Mouse (Mus musculus) stomach, embryonic 14.5 days (tissue): ENCODE results near the gene Gm20388. TPM values are rescaled to one million over a fixed set of nuclear protein-coding genes. Genes with fewer than 3 reads are reported as not detected.

Source experiments
- ATAC-seq: fragments of 200-750 bp; cut with Nextera tagmentation; 2 replicates; pipeline ENCODE4 v1.8.0; 2017; ENCODE audit warnings: low read depth, moderate TSS enrichment; ENCODE audit not compliant: insufficient number of reproducible peaks, insufficient read depth, low FRiP score
- H3K27ac ChIP-seq: fragments of 300-500 bp; sonication (generic); 2 replicates; pipeline ENCODE4 v1.5.1; 2014; ENCODE audit warnings: mild to moderate bottlenecking, low read length, moderate library complexity, mixed read lengths
- H3K27me3 ChIP-seq: fragments of 300-500 bp; sonication (generic); 2 replicates; pipeline ENCODE4 v1.6.1; 2014; ENCODE audit warnings: low read length, control low read depth, mixed read lengths; ENCODE audit not compliant: control insufficient read depth, insufficient read depth
- H3K36me3 ChIP-seq: fragments of 300-500 bp; sonication (generic); 2 replicates; pipeline ENCODE4 v1.6.1; 2014; ENCODE audit warnings: mild to moderate bottlenecking, control low read depth, low read length, moderate library complexity, mixed read lengths; ENCODE audit not compliant: control insufficient read depth, insufficient read depth
- H3K4me1 ChIP-seq: fragments of 300-500 bp; sonication (generic); 2 replicates; pipeline ENCODE4 v1.6.1; 2014; ENCODE audit warnings: low read length, control low read depth, mixed read lengths; ENCODE audit not compliant: control insufficient read depth, insufficient read depth
- H3K4me2 ChIP-seq: fragments of 300-500 bp; sonication (generic); replicated peaks from 2 replicates; pipeline ENCODE4 v1.6.1; 2014; ENCODE audit warnings: low read depth, low read length, control low read depth
- H3K4me3 ChIP-seq: fragments of 300-500 bp; sonication (generic); 2 replicates; pipeline ENCODE4 v1.5.1; 2014; ENCODE audit warnings: low read depth, low read length, control low read depth
- H3K9ac ChIP-seq: fragments of 300-500 bp; sonication (generic); replicated peaks from 2 replicates; pipeline ENCODE4 v1.6.1; 2014; ENCODE audit warnings: low read depth, mild to moderate bottlenecking, control low read depth, low read length, moderate library complexity, mixed read lengths
- H3K9me3 ChIP-seq: fragments of 300-500 bp; sonication (generic); 2 replicates; pipeline ENCODE4 v1.6.1; 2016; ENCODE audit warnings: low read depth, low read length, control low read depth; ENCODE audit not compliant: control insufficient read depth
- WGBS: fragments of 180-500 bp; shearing (Covaris S2); extraction: QIAGEN DNeasy Blood & Tissue Kit; methylation state at CpG from one replicate; pipeline ENCODE4 v1.1.7; 2014; 5-methylcytosine and 5-hydroxymethylcytosine counted together
- polyA plus RNA-seq: library from polyadenylated mRNA; unstranded; fragments of >200 nt; fragmentation: Nextera tagmentation; extraction: Ambion mirVana; gene quantifications from 2 replicates; pipeline ENCODE4 v1.2.1, GENCODE M21; 2014

Gene Gm20388
- polyA plus RNA-seq, 1 experiment from 2014 or later, result 11.4 TPM

- Histone ChIP-seq H3K27me3 (no peaks in the 10 kb centered on the region), H3K4me3 (no peak overlapping the region), H3K36me3 (no peaks in the 10 kb centered on the region), H3K4me2 (no peak overlapping the region), H3K9ac (no peak overlapping the region), H3K27ac (peak overlapping the region; percentile 59; the same call in 1 of the 2 replicates), H3K4me1 (peaks cover 29% of the 10 kb centered on the region), H3K9me3 (no peaks in the 10 kb centered on the region)
- WGBS, result 21% methylated on average over 9 of the region's 9 CpGs
- ATAC-seq, result peak; percentile 77
Measured at GRCm38 (mm10) chr8:120937474-120937873, 1026.8 kb downstream of the Gm20388 start.

DNA sequence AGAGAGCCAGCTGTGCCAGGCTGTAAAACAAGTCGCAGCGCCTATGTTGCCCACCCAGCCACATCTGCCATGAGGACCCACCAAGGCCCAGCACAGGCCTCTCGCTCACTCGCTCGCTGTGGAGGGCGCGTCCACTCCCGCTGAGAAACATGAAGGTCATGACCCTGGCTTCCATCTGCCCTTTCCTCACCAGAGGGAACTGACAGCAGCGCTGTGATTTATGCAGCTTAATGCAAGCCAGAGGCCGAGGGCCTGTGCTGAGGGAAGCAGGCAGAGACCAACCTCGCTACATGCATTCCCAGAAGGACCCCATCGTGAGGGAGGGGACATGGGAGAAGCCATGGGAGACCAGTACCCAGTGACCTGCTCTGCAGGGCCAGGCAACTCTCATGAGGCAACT lies 1029.6 kb downstream of the Gm20388 start:
- H3K4me1 ChIP-seq, result peaks cover 29% of the 10 kb centered on the region
- H3K9me3 ChIP-seq, result no peaks in the 10 kb centered on the region
- H3K9ac ChIP-seq, result no peak overlapping the region
- H3K4me3 ChIP-seq, result no peak overlapping the region
- no peaks in the 10 kb centered on the region for H3K27me3 ChIP-seq
- WGBS, result 25% methylated on average over 12 of the region's 12 CpGs
- no peak for ATAC-seq
- no peak overlapping the region; the same call in 1 of the 2 replicates for H3K27ac ChIP-seq
- no peaks in the 10 kb centered on the region for H3K36me3 ChIP-seq
- H3K4me2 ChIP-seq, result no peak overlapping the region

GRCm38 (mm10) chr8:120947240-120947639 lies 1036.6 kb downstream of the Gm20388 start:
- no peak overlapping the region for H3K4me2 ChIP-seq
- no peaks in the 10 kb centered on the region for H3K9me3 ChIP-seq
- H3K27me3 ChIP-seq, result no peaks in the 10 kb centered on the region
- no peak for ATAC-seq
- no peak overlapping the region for H3K9ac ChIP-seq
- peaks cover 34% of the 10 kb centered on the region for H3K4me1 ChIP-seq
- H3K36me3 ChIP-seq, result no peaks in the 10 kb centered on the region
- no peak overlapping the region for H3K4me3 ChIP-seq
- WGBS, result 17% methylated on average over 10 of the region's 10 CpGs
- peak overlapping the region; percentile 71 for H3K27ac ChIP-seq

DNA sequence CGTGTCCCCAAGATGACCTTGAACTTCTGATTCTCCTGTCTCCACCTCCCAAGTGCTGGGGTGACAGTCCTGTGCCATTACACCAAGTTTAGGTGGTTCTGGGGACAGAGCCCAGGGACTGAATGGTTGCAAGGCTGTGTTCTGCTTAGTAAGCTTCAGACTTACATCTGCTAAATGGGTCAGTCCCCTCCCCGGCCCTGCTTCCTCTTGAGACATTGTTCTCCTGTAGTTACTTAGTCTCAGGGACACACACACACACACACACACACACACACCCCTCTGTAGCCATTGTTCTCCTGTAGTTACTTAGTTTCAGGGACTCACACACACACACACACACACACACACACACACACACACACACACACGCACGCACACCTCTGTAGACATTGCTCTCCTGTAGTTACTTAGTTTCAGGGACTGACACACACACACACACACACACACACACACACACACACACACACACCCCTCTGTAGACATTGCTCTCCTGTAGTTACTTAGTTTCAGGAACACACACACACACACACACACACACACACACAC lies 1037.5 kb downstream of the Gm20388 start:
- Histone ChIP-seq H3K27me3 (no peaks in the 10 kb centered on the region), H3K4me3 (no peak overlapping the region), H3K9ac (no peak overlapping the region), H3K4me1 (peaks cover 34% of the 10 kb centered on the region), H3K36me3 (no peaks in the 10 kb centered on the region), H3K9me3 (no peaks in the 10 kb centered on the region), H3K27ac (no peak overlapping the region), H3K4me2 (no peak overlapping the region)
- 0 out of 2 replicates have a peak, but pooled peaks have one; percentile 30 for ATAC-seq
- 46% methylated on average over 4 of the region's 4 CpGs for WGBS

DNA sequence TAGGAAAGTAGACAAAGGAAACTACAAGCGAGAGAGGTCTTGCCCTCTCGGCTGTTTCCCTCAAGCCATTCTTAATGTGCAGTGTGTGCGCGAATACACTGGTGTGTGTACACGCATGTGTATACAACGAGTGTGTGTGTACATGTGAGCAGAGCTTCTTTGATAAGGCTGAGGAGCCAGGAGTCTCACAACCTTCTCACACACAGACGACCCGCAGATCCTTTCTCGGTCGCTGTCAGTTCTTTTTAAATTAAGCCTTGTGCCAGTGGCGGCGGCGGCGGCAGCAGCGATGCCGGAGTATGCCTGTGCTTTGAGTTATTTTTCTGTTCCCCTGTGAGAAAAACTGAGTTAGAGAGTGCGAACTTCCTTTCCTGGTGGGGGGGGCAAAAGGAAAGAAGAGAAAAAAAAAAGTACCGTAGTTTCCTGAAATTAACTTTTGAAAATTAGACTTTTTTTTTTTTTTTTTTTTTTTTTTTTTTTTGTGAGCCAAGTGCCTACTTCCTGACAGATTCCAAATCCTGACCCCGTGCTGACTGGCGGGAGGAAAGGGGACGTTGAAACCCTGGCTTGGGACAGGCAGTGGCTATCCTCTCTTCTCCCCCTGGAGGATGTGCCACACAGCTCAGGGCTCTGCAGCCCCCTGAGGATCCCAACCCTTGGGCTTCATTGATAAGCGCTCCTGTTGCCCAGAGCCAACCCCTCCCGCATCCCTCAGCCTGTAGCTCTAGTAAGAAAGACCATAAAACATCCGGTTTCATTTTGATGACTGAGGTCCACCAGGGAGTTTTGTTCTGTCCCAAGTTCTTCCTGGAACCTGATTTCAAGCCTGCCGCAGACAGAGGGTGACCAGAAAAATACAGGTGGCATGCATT lies 1038.2 kb downstream of the Gm20388 start:
- ATAC-seq, result no peak
- no peaks in the 10 kb centered on the region for H3K9me3 ChIP-seq
- peak overlapping the region; percentile 18; the same call in 1 of the 2 replicates for H3K4me2 ChIP-seq
- H3K9ac ChIP-seq, result no peak overlapping the region
- no peaks in the 10 kb centered on the region for H3K27me3 ChIP-seq
- peaks cover 34% of the 10 kb centered on the region for H3K4me1 ChIP-seq
- peak overlapping the region; percentile 21; the same call in 1 of the 2 replicates for H3K27ac ChIP-seq
- 24% methylated on average over 25 of the region's 25 CpGs for WGBS
- no peak overlapping the region for H3K4me3 ChIP-seq
- no peaks in the 10 kb centered on the region for H3K36me3 ChIP-seq

DNA sequence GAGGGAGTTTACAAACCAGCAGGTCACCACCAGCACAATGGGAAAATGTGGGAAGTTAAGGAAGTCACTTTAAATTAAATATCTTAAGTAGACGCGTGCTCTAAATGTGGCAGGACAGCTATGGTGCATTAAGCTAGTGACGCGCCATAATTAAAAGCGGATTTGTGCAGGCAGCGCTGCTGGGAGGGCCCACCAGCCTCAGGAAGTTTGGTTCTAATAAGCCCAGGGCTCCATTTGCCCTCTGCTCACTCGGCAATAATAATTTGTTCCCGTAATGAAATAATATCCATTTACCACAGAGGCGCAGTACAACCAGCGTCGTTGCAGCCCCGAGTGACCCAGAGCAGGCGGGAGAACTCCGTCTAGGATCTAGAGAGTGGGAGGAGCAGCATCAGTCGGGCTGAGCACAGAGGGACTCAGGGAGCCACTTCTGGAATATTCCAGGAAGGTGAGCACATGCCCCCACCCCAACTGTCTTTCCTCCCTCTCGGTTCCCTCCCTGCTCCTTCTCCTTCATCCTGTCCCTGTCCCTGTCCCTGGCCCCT lies 1040.1 kb downstream of the Gm20388 start:
- no peak for ATAC-seq
- Histone ChIP-seq H3K27me3 (no peaks in the 10 kb centered on the region), H3K9me3 (no peaks in the 10 kb centered on the region), H3K36me3 (no peaks in the 10 kb centered on the region), H3K4me3 (no peak overlapping the region), H3K4me1 (peaks cover 34% of the 10 kb centered on the region), H3K27ac (0 out of 2 replicates have a peak overlapping the region, but pooled peaks have one; percentile 15), H3K9ac (no peak overlapping the region), H3K4me2 (no peak overlapping the region)
- WGBS, result 31% methylated on average over 16 of the region's 16 CpGs

GRCm38 (mm10) chr8:120959470-120959891 lies 1048.8 kb downstream of the Gm20388 start:
- H3K4me3 ChIP-seq, result no peak overlapping the region
- no peaks in the 10 kb centered on the region for H3K4me1 ChIP-seq
- WGBS, result 54% methylated on average over 8 of the region's 8 CpGs
- no peak overlapping the region for H3K4me2 ChIP-seq
- no peaks in the 10 kb centered on the region for H3K27me3 ChIP-seq
- no peak overlapping the region for H3K9ac ChIP-seq
- no peak overlapping the region for H3K27ac ChIP-seq
- ATAC-seq, result no peak
- no peaks in the 10 kb centered on the region for H3K9me3 ChIP-seq
- H3K36me3 ChIP-seq, result no peaks in the 10 kb centered on the region

DNA sequence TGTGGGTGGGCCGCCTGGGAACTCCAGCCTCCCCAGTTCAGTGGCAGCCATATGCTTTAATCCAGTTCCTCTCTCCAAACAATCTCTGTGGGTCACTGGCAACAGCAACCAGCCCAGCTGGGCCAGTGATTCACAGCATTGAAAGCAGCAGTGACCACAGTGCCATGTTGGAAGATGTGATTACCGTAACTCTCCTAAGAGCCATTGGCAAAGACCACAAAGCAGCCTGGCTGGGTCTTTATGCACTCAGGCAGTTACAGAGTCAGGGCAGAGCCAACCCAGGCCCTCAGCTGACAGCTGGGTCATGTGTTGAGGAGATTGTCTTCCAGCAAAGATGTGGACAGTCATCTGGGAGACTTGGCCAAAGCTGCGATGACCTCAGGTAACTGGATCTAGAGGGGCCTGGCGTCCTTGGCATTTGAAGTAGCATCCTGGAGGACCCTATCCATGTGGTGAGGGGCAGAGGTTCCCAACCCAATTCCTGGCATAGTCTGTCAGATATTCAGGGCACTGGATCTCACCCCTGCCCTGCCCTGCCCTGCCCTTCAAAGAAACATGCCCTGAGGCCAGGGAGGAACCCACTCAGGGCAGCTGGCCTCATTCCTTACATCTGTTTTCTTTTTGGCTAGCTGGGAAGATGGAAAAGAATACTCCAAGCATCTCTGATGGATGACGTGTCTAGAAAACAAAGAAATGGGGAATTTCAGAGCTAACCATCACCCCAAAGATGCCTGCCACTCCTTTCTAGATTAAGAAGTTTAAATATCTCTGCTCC lies 1052.2 kb downstream of the Gm20388 start:
- H3K27me3 ChIP-seq, result no peaks in the 10 kb centered on the region
- ATAC-seq, result no peak
- WGBS, result 88% methylated on average over 5 of the region's 5 CpGs

More for the DNA sequence above, 1052.2 kb downstream of the Gm20388 start:
- Histone ChIP-seq H3K9ac (no peak overlapping the region), H3K27ac (no peak overlapping the region), H3K4me2 (no peak overlapping the region), H3K9me3 (no peaks in the 10 kb centered on the region), H3K4me1 (no peaks in the 10 kb centered on the region), H3K36me3 (no peaks in the 10 kb centered on the region), H3K4me3 (no peak overlapping the region)
